Mouse (Mus musculus) 416B (cell line): ENCODE results near the gene Lrrc8b.

Source experiments
- DNase-seq: peaks from one replicate; pipeline ENCODE4 v3.0.0; 2011; ENCODE audit warnings: low read depth

Lrrc8b gene

GRCm38 (mm10) chr5:105518626-105519095, 103.1 kb downstream of the Lrrc8b start:
- DNase-seq: peak; percentile 89

GRCm38 (mm10) chr5:105519096-105519975, 103.8 kb downstream of the Lrrc8b start, which contains the start of gene Lrrc8c:
Gene Lrrc8c, plus strand, starts transcription at chr5:105519388.
- peak; percentile 83 for DNase-seq

GRCm38 (mm10) chr5:105519976-105520300, 104.4 kb downstream of the Lrrc8b start:
- no peak for DNase-seq

GRCm38 (mm10) chr5:105520442-105520965, 104.9 kb downstream of the Lrrc8b start:
- peak; percentile 59 for DNase-seq

GRCm38 (mm10) chr5:105523452-105523851, 107.9 kb downstream of the Lrrc8b start:
- DNase-seq: peak; percentile 65

GRCm38 (mm10) chr5:105525004-105525403, 109.4 kb downstream of the Lrrc8b start:
- peak; percentile 93 for DNase-seq

- no peak for DNase-seq
These were observed 110.6 kb downstream of the Lrrc8b start for GRCm38 (mm10) chr5:105526107-105526645.

GRCm38 (mm10) chr5:105526766-105527165, 111.2 kb downstream of the Lrrc8b start:
- no peak for DNase-seq

- no peak for DNase-seq
These were observed 112.1 kb downstream of the Lrrc8b start for GRCm38 (mm10) chr5:105527477-105528331.

- no peak for DNase-seq
These were observed 115.0 kb downstream of the Lrrc8b start for GRCm38 (mm10) chr5:105530576-105530975.

GRCm38 (mm10) chr5:105535186-105535585, 119.6 kb downstream of the Lrrc8b start:
- no peak for DNase-seq

GRCm38 (mm10) chr5:105536172-105536571, 120.6 kb downstream of the Lrrc8b start:
- no peak for DNase-seq

- DNase-seq: no peak
These were observed 121.6 kb downstream of the Lrrc8b start for GRCm38 (mm10) chr5:105537101-105537723.
